Mouse (Mus musculus) layer of hippocampus, postnatal 25 days (tissue): ENCODE measurements at regions not wholly inside any gene's neighbourhood (a gene's known extent, or its start where the extent isn't known, plus 50 kb on each side); places are given as distances from the start of the nearest gene placed in this dataset.
A peak's percentile ranks its signal among the peaks of the same experiment; 100 is the strongest.

Experiments used
- DNase-seq, 2 experiments: peaks; one replicate each; pipeline ENCODE4 v3.0.0; 2022; ENCODE audit warnings: mixed read lengths in 2 of 2, low spot score in 1 of 2; ENCODE audit errors: extremely low spot score in 1 of 2

DNA sequence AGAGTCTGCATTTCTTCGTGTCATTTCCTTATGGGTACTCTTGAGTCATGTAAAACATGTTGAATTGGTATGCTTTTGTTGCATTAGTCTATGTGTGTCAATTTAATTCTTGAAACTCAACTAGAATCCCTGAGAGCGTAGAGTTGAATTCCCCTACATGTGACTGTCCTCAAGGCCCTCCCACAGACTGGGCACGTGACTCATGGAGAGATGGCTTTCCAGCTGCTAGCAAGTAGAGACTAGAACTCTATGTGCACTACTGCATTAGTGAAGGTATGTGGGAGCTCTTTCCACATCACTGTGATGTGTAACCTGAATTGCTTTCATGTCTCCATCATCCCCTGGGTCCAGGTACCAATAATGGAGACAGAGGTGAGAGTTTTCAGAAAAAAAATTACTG, 182.3 kb upstream of the Ankrd55 start:
- no peak for DNase-seq

DNA sequence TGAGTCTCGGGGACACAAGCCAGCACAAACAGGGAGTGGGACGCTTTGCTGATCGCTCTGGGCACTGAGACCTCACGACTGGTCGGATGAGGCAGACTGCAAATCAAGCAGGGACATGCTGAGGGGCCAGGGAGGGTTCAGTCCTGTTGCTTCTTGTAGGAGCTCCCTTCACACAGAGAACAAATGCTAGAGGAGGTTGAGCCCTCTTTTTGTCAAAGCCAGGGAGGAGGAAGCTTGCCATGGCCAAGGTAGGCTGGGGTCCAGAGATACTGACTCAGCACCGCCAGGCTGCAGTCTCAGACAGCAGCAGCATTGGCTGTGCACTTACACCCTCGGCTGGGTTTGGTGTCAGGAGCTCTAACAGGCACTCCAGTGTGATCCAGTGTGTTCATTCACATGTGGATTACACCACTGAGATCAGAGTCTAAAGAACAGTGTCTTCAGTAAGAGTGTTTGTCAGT, 173.5 kb upstream of the Ankrd55 start:
- no peak for DNase-seq

DNA sequence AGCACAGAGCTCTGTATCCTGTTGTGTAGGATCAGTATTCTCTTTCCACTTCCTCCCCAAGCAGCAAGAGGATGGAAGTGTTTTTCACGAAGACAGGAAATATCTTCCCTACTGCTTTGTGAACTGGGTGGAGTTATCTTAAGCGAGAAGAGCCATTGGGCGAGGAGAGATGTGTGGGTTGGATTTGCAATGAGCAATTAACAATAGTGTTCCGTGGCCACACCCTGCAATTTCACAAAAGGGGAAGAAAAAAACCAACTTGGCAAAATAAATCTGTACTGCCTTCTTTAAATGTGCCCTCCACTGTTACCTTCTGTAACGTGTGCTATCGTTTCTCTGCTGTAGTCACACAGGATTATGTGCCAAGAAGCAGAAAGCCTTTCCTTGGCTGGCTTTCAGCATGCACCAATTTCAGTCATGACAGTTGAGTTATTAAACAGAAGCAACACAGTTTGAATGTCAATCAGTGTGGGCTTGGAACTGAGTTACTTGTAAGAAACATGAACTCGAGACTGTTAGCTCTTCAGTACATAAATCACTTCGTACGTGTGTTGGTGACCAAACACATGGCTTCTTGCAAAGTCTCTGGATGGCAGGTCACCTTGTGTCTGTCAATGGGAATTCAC, 172.0 kb upstream of the Ankrd55 start:
- DNase-seq: no peak

DNA sequence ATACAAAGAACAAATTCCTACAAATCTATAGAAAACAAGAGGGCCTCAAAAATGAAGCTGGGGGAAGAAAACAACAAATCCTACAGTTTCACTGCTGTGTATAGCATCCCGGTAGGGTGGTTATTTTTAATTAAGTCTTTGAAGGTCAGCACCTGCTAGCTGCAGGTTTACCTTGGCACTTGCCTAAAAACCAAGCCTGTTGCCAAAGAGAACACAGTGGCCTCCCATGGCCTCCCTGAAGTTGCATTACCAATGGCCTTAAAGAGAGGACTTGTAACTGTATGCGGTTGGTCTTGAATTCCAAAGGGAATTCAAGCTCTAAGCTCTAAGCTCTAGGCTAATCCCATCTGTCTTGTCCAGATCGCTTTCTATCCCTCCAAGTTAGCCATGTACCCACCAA, 169.7 kb upstream of the Ankrd55 start:
- DNase-seq: no peak

DNA sequence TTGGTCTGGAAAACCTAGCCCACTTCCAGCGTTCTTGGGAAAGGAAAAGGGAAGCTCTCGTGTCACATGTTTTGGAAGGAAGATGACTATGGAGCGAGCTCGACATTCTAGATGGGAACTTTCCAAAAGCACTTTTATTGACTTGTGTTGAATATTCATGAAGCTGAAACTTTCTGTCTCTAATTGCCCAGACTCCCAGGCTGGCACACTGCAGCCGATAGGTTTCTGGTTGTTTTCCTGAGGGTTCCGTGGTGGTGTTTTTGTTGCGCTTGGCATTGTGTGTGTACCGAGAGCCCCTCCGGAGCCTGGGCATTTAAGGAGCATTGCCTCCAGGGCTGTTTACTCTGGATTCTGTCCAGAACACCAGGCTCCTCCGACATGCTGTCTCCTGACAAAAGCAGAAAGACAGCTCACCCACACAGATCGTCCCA, 168.6 kb upstream of the Ankrd55 start:
- DNase-seq: no peak

DNA sequence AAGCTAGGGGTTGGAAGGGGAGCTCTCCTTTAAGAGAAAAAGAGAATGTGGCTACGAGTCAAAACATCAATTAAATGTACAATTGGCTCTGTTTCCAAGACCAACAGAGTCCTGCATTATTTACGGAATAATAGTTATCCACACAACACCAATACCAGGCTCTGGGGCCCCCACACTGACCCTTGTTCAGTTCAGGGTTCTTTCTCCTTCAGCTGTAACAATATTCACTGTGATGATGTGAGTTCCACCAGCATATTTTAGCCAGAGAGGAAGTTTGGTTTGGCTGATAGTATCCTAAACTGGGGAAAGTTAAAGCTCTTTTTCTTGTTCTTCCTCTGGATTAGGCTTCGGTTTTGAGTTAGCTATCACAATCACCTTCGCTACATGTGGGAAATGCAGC, 167.9 kb upstream of the Ankrd55 start:
- no peak for DNase-seq

DNA sequence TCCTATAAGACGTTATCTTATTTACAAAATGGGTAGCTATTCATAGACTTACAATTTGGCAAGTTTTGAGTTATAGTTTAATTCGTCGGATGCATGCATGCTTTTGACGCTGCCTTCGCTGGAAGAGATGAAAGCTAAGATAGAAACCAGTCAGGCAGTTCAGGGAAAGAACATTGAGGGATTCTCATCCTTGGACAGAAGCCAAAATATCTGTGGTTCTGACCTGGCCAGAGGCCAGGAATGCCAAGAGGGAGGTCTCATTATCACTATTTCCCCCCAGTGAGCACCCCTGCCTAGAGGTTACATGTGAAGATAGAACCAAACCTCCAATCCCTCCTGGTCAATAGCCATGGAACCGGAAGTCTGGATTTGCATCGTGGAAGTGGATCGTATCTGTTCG, 167.1 kb upstream of the Ankrd55 start:
- DNase-seq: no peak

DNA sequence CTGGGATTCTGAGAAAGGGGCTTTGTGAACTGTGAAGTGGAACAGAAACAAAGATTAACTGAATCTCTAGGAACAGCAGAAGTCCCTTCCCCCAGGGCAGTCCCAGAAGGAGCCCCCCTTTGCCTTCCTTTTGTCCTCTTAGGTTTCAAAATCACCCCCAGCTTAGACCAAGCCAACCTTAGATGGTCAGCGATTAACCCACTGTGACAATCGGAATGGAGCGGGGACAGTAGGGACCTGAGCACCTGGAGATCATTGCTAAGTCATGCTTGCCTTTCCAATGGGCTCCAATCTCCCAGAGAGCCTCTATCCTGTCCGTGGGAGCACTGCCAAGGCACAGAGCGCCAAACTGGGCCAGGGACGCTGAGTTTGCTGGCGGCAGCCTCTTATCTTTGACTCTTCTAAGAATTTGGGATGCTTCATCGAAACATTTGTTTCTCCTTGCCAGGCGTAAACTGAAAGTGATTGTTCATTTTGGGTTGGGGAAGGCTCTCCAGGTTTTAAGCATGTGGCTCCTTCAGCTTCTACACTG, 165.3 kb upstream of the Ankrd55 start:
- DNase-seq: no peak

DNA sequence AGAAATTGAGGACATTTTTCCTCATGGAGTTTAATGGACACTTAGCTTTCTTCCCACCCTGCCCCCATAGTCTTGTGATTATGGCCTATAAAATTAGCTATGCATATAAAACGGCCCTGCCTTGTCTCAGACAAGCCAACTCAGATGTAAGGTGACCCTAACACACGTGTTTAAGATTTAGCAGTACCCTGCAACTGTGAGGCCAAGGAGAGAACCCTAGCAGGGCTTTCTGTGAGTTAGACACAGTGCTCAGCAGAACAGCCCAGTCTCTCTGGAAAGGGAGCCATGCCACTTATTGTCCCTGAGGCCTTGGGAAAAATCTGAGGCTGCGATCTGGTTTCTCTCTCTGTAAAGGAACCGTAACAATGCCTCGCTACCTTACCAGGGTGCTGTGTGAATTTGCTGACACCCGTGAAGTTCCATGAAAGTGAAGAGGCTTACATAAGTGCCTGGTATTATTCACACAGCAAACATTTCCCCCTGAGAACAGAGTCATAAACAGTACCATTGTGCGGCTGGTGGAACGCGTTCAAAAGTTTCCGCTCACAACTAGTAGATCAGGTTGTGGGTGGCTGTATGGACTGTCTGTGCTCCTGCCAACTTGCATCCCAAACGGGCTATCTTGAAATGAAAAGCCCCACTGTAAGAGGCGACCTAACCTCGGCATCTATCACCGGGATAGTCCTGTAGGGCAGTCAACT, 162.3 kb upstream of the Ankrd55 start:
- no peak for DNase-seq

DNA sequence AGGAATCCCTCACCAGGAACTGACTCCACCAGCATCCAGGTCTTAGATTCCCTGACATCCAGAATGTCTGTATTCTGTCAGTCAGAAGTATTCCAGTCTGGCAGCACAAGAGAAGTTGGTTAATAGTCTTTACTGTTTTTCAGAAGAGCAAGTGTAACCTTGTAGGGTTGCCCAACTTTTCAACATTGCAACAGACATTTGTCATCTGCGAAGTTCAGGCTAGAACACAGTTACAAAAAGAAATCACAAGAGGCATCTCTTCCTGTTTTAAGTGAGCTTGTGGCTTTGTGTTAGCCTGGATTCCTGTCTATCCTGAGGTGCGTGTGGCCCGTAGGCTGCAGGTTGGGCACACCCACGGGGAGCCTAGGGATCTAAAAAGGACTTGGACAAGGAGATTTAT, 158.0 kb upstream of the Ankrd55 start:
- DNase-seq: no peak

DNA sequence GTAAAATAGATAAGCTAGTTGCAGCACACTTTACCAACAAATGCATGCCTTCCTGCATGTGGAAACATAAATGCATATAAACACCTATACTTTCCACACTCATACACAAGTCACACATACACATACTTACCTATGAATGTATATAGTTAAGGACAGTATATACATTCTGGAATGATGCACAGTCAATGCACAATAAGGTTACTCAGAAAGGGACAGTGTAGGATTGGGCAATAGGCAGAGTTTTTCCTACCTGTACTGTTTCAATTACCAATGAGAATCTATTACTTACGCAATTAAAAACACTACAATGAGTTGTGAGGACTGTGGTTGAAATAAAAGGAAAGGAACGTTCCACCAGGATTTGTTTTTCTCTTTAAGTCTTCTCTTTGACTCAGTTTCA, 157.5 kb upstream of the Ankrd55 start:
- DNase-seq: no peak

DNA sequence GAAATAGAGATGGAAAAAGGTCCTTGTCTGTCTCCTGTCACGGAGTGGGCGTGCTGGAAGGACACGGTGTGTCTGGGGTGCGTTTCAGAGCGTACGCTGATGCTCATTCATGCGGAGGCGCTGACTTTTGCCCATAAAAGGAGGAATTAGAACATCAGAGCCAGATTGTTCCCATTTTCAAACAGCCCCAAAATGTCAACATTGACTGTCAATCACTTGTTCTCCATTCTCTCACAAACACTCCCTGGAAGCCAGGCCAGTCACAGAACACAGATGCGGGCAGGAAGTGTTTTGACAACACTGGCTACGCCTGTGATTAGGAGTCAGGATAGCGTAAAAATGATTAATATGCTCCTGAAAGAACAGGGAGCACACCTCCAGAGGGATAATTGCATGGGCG, 157.1 kb upstream of the Ankrd55 start:
- DNase-seq: no peak

DNA sequence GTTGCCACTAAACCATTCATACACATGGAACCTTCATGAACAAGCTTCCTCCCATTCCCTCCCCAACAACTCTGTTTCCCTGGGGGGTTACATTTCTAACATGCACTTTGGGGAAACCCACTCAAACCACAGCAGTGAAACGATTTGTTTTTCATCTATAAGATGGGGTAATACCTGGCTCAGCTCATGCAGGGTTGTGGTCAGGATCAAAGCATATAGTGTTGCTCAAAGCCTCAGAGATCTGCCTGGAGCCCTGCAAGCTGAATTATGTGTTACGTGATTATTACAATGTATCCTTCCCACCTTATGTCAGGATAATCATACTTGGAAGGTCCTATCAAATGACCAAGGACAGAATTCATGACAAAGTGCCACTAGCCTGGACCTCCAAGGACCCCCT, 154.5 kb upstream of the Ankrd55 start:
- DNase-seq: no peak

DNA sequence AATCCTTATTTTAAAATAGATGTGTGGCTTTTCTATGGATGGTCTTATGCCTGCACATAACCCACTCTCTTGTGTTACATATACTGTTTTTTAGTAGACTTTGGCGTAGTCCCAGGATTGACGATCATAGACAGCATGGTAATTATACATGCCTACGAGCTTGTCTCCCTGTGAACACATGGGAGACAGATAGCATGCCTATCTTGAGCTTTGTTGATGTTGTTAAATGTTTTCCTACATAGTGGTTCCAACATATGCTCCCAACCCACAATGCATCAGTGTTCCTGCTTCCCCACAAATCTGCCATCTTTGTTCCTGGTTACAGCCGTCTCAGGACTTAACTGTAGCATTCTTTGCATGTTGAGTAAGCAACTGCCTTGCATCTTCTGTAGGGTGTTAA, 153.6 kb upstream of the Ankrd55 start:
- no peak for DNase-seq

DNA sequence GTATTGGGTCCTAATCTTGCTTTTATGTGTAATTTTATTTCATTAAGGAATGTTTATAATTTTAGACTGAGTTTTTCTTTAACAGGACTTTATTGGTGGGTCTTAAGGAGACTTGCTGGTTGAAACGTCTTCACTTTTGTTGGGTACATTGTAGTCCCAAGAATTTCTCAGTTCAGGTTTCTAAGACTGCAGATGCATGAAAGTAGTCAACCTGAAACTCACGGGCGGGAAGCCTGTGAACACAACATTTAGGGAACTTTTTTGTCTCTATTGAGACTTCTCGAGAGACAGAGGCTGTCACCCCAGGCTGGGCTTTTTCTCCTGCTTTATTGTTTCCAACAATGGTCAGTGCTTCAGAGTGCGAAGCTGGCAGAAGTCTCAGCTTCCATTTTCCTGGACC, 152.5 kb upstream of the Ankrd55 start:
- DNase-seq: no peak

DNA sequence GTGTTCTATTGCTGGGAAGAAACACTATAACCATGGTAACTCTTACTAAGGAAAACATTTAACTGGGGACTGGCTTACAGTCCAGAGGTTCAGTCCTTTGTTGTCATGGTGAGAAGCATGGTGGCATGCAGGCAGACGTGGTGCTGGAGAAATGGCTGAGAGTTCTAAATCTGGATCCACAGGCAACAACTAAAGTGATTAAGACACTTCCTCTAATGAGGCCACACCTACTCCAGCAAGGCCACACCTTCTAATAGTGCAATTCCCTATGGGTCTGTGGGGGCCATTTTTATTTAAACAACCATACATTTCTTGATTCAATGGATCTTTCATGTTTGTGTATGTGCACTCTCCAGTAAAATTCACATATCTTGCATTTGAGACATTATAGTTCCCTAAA, 151.4 kb upstream of the Ankrd55 start:
- no peak for DNase-seq

DNA sequence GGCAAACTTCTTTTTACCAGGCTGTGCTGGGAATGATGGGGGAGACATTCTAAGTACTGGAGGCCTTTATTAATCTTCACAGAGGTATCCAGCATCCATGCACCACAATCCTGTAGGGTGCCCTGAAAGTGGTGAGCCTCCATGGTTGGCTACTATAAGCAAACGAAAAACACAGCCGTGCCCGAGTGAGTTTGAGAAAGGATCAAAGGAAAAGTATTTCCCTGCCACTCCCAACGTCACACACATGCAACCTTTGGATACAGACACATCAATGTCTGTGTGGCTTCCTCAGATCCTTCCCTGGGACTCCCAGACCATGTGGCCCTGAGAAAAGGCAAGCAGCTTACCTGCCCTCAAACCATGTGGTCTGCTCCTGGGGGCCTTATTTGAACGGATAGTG, 147.4 kb upstream of the Ankrd55 start:
- DNase-seq: no peak

DNA sequence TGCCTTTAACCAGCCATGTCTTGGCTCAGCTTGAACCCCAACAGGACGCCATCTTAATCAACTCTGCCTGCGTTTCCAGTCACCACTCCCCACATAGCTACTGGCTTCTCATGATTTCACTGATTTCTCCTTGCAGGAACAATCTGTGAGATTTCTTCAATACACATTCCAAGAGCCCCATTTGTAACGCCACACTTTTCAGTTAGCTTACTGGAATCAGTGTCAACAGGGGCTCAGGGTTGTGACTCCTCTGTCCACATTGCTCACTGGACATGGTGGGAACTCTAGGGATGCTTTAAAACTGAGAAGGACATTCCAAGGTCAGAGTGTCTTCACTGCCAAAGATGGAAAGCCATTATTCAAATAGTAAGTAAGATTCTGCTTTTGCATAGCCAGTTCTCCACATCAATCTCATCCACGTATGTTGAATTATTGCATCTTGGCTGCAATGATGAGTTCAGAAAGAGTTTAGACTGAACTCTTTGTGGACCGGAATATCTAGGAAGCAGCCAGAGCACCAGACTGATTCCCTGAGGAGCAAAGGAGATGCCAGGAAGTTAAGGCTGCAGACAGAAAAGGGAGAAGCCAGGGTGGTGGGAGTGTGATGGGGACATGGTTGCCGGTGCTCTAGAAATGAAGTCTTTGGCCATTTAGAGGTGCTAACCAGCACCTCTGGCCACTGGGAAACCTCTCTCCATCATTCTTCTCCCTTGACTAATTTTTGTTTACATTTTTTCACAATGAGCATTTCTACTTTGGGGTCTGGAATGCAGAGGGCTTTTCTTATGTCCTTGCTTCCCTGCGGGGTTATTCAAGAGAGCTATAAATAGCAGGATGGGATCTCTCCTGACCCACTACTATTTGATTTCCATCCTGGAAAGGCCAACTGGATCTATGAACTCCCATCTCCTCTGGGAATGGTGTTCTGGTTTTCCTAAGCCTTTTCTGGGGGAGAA, 143.6 kb upstream of the Ankrd55 start:
- DNase-seq: no peak

DNA sequence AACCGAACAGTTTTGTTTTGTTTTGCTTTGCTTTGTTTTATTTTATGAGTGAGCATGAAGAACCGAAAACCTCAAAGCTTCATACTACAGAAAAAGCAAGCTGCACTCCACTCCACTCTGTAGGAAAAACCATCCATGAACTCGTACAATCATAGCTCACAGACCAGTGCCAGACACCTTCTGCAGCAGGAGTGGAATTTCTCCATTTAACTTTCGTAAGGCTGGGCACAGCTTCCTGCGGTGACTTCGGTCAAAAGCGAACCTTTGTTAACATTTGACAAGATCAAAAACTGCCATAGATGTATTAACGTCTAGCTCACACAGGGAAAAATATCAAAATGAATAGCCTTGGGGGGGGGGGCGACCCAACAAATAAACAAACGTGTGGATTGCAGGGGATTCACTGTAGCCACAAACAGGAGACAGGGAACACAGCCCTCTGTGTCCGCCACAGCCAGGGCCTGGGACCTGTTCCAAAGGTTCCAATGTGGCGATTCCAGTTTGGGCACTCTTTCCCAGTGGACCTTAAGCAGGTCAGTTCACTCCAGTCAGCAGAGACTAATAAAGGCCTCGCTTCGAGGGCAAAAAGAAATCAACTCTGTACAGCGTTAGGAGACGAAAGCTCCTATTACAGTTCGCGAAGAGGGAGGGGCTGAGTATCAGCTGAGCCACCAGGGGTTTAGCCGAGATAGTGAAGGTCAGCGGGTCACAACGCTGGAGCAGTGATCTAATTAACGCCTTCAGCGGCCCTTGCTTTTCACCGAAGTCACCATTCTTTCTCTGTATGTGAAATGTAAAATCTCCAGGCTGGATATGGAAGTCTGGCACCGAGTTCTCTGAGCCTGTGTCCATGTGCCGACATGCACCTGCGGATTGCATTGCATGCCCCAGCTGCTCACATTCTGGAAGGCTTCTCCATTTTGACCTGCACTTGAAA, 135.4 kb upstream of the Ankrd55 start:
- DNase-seq: peak in 1 of 2 experiments; percentile 22

DNA sequence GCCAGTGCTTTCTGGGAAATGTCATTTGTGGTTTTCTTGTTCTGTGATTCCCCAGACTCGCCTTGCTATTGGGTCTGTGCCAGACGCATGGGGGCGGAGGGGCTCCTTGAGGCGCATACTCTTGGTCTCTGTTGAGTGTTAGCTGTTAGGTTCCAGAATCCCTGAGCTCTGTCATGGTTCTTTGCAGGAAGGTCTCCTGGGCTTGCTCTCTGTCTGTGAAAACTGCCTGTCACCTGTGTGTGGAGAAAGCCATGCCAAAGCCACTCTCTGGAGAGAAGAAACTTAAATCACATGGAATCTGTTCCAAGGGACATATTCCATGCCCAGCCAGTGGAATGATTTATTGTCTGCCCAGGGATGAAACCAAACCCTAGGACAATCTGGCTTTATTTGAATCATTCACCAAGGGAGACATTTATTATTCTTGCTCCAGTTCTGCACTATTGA, 134.5 kb upstream of the Ankrd55 start:
- DNase-seq: no peak
